Mouse (Mus musculus): ENCODE data around the gene Gm8879.
"Not testable (repeated sequence)": the region's sequence is repeated elsewhere in the genome, so short reads cannot be mapped to it uniquely, and the experiment has no call there.

Gm8879 gene

DNA sequence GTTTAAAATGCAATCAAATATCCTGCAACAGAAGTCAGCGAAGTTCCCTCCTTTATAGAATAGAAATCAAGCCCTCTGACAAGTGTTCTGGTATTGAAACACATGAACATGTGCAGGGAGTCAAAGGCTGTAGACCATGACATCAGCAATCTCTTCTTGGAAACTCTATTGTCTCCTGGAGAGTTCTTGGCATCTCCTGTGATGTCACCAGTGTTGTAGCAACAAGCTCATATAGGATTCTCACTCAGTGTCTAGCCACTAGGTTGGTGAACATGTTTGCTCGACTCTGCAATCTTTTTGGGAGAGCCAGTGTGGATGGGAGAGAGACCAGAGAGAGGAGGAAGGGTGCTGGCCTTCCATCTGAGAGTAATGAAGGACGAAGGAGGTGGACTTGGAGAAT is at the start of gene Gm8879:
Gene Gm8879 (plus strand): TSS at position 301 of the 400 bp plus-strand sequence.
- in situ Hi-C loops (cut with MboI; ENCODE audit: low pct_unique_long_range_greater_than_20kb in 1 of 2, low sequenced_read_pairs in 2 of 2, unreplicated experiment in 1 of 2), result not testable (repeated sequence)

DNA sequence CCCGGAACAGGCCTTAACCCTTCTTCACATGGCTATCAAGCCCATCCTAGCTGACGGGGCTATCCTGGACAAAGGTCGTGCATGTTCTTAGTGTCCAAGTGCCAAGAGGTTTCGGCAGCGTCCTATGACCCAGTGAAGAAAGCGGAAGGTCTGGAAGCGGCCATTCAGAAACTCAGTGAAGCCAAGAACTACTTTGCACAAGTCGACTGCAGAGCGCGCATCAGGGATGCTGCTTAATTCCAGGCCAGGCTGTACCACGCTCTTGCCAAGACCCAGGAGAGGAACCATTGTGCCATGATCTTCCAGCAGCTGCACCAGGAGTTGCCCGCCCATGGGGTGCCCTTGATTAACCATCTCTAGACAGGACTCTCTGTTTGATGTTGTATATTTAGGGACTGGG is 10.6 kb downstream of the Gm8879 start:
- in situ Hi-C loops (cut with MboI; ENCODE audit: low pct_unique_long_range_greater_than_20kb in 1 of 2, low sequenced_read_pairs in 2 of 2, unreplicated experiment in 1 of 2), result not testable (repeated sequence)
